Mouse (Mus musculus) forebrain, embryonic 14.5 days (tissue): ENCODE results near the gene Kcnk6. TPM values are rescaled to one million over a fixed set of nuclear protein-coding genes. Genes with fewer than 3 reads are reported as not detected.

Source experiments
- polyA plus RNA-seq: library from polyadenylated mRNA; unstranded; fragments of >200 nt; fragmentation: Nextera tagmentation; extraction: Ambion mirVana; gene quantifications from 2 replicates; pipeline ENCODE4 v1.2.1, GENCODE M21; 2014

Gene Kcnk6
- polyA plus RNA-seq, 1 experiment from 2014 or later: 0.22 TPM

Other genes starting within 250 kb of the Kcnk6 start
- 5.0 and 6.2 TPM in 2 replicates for gene Ryr1, start 107.3 kb downstream of the Kcnk6 start, polyA plus RNA-seq
- gene Rasgrp4, start 97.7 kb downstream of the Kcnk6 start, polyA plus RNA-seq: 0.47 and 0.99 TPM in 2 replicates
- 17.3 and 18.0 TPM in 2 replicates for gene Fam98c, start 76.3 kb downstream of the Kcnk6 start, polyA plus RNA-seq
- gene Ggn, start 62.3 kb downstream of the Kcnk6 start, polyA plus RNA-seq: 0.14 and 0.36 TPM in 2 replicates
- gene Spred3, start 62.1 kb downstream of the Kcnk6 start, polyA plus RNA-seq: 4.4 and 5.5 TPM in 2 replicates
- 337 and 364 TPM in 2 replicates for gene Psmd8, start 51.8 kb downstream of the Kcnk6 start, polyA plus RNA-seq
- 0.85 and 1.6 TPM in 2 replicates for gene Catsperg1, start 18.5 kb downstream of the Kcnk6 start, polyA plus RNA-seq
- gene Yif1b, start 5.8 kb upstream of the Kcnk6 start, polyA plus RNA-seq: 88.2 and 96.2 TPM in 2 replicates
- gene 2200002D01Rik, start 16.0 kb upstream of the Kcnk6 start, polyA plus RNA-seq: 0.37 and 1.2 TPM in 2 replicates
- 46.6 and 51.3 TPM in 2 replicates for gene Spint2, start 49.4 kb upstream of the Kcnk6 start, polyA plus RNA-seq
- 5.7 and 9.8 TPM in 2 replicates for gene Ppp1r14a, start 56.8 kb upstream of the Kcnk6 start, polyA plus RNA-seq
- 167 and 205 TPM in 2 replicates for gene Dpf1, start 71.4 kb upstream of the Kcnk6 start, polyA plus RNA-seq